8 mouse cellular contexts compared by ENCODE assay signal in genomic region chr12:65073611-65074178, GRCm38 (mm10). TPM values are rescaled to one million over a fixed set of nuclear protein-coding genes. Genes with fewer than 3 reads are reported as not detected.
DNase-seq lines count a peak whose midpoint lies in the region; ATAC-seq lines count a peak whose summit lies in the region.

Gene Fkbp3 (minus strand): TSS chr12:65074007.

- under 1% methylated on average over 49 of the region's 49 CpGs for WGBS in hindbrain, embryonic 14.5 days

- H3K27me3 ChIP-seq in hindbrain, embryonic 14.5 days (ENCODE audit: control insufficient read depth, insufficient read depth, low read length) = no peaks in the 10 kb centered on the region

- H3K4me1 ChIP-seq in hindbrain, embryonic 14.5 days (replicated peaks; ENCODE audit: control insufficient read depth, insufficient read depth, low read length) = peaks cover 38% of the 10 kb centered on the region

- peak within 1 kb of the TSS; percentile 93 for H3K4me3 ChIP-seq in hindbrain, embryonic 14.5 days (replicated peaks; ENCODE audit: low read length)

- peak; percentile 99 for ATAC-seq in hindbrain, embryonic 14.5 days (ENCODE audit: low FRiP score)

- no peaks in the 10 kb centered on the region for H3K9me3 ChIP-seq in hindbrain, embryonic 14.5 days (ENCODE audit: control insufficient read depth, low read length)

- peak within 1 kb of the TSS; percentile 94 for H3K9ac ChIP-seq in hindbrain, embryonic 14.5 days

- H3K4me2 ChIP-seq in hindbrain, embryonic 14.5 days (replicated peaks) = peak within 1 kb of the TSS; percentile 90

- DNase-seq in R1 (ENCODE audit: low read depth, low spot score) = peak; percentile 95
- DNase-seq in cerebellum, postnatal 25 days = peak; percentile 98
- peak; percentile 90 to 95 for DNase-seq in frontal cortex, postnatal 25 days (ENCODE audit: low spot score in 2 of 2)
- DNase-seq in hindbrain, embryonic 14.5 days (ENCODE audit: low spot score) = peak; percentile 99
- peak; percentile 97 for DNase-seq in layer of hippocampus, postnatal 36 days
- DNase-seq in lung, postnatal 36 days = peak; percentile 98
- peak; percentile 98 for DNase-seq in retina, postnatal 1 day
- DNase-seq in urinary bladder, adult 18-20 months (ENCODE audit: low spot score in 2 of 2) = peak; percentile 95

- peaks cover 12% of the 10 kb centered on the region for H3K36me3 ChIP-seq in hindbrain, embryonic 14.5 days (replicated peaks; ENCODE audit: control insufficient read depth, insufficient read depth)

- peak within 1 kb of the TSS; percentile 97 for H3K27ac ChIP-seq in hindbrain, embryonic 14.5 days

RNA-seq across cellular contexts. Expression of gene Fkbp3, which starts in this region (rescaled TPM):
- 401 and 423 TPM in 2 replicates for polyA plus RNA-seq in hindbrain, embryonic 14.5 days (2014; fragmentation: Nextera tagmentation; extraction: Ambion mirVana)
- 100 to 1,000 TPM; 149 to 157 TPM for total RNA-seq in layer of hippocampus, postnatal 36 days (2021)

Comparison
In these comparisons a context has a peak if more than half of its experiments do, and no peak if none do; other contexts are left out.
1. Peak in every context shown above with its lines: DNase-seq, ATAC-seq, H3K4me3 ChIP-seq and H3K27ac ChIP-seq.